Mouse (Mus musculus) adrenal gland, postnatal 25 days (tissue): ENCODE measurements around the gene Tomt. TPM values are rescaled to one million over a fixed set of nuclear protein-coding genes. Genes with fewer than 3 reads are reported as not detected.
"Not testable (repeated sequence)": the region's sequence is repeated elsewhere in the genome, so short reads cannot be mapped to it uniquely, and the experiment has no call there.

Experiments
- DNase-seq: peaks from one replicate; pipeline ENCODE4 v3.0.0; 2021; ENCODE audit warnings: mixed read lengths
- long read RNA-seq: library from polyadenylated mRNA; stranded (forward); transcript quantifications from one replicate; pipeline ENCODE4 v2.0.0, GENCODE M21; 2021
- total RNA-seq: library from RNA; stranded (reverse); gene quantifications from 2 replicates; pipeline ENCODE4 v1.2.3, GENCODE M21; 2021

Tomt gene
- not detected in 2 replicates for total RNA-seq
- long read RNA-seq: 0 reads

GRCm38 (mm10) chr7:101906287-101906681 lies at the start of gene Tomt:
Gene Tomt (minus strand): TSS chr7:101906359.
- no peak for DNase-seq

DNA sequence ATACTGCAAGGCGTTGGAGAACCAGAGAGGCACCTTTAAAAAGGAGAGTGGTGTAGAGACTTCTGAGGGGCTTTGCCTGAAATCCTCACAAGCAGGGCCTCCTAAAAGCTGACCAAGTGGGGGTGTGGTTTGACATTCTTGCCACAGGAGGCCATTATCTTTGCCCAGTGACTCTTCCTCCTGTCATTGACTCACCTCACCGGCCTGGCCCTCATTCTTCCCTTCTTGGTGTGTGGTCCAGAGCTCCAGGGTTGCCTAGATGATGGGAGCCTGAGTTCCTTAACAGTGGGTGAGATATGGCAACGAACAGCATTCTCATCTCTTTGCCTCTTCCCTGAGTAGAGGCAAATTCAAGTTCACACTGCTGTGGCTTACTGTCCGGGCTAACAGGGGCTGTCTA lies 49.7 kb upstream of the Tomt start:
- no peak for DNase-seq

GRCm38 (mm10) chr7:101955276-101955675 lies 49.1 kb upstream of the Tomt start:
- no peak for DNase-seq

DNA sequence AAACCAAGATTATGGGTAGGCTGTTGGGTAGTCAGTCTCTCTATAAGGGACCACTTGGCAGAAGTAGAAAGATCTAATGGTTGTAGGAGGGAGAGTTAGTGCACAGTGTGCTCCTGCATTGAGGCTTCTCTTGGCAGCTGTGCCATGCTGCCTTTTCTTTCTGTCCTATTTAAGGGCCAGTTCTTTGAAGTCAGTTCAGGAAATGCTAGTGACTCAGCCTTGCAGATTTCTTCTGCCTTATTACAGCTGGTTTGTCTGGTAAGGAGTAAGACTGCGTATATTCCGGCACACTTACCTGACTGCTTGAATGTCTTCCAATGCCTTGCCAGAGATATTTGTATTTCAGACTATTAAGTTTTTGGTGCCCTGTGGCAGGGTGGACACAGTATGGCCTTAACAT lies 48.0 kb upstream of the Tomt start:
- DNase-seq: no peak

- no peak for DNase-seq
These were observed 45.9 kb upstream of the Tomt start for GRCm38 (mm10) chr7:101952098-101952497.

- no peak for DNase-seq
These were observed 45.5 kb upstream of the Tomt start for GRCm38 (mm10) chr7:101951648-101952047.

DNA sequence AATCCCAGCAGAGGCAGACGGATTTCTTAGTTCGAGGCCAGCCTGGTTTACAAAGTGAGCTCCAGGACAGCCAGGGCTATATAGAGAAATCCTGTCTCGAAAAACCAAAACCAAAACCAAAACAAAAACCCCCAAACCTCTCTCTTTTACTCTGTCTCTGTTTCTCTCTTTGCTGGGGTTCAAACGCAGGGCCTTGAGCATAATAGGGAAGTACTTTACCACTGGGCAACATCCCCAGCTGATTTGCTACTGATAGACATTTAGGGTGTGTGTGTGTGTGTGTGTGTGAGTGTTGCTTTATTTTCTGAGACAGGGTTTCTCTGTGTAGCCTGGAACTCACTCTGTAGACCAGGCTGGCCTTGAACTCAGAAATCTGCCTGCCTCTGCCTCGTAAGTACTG lies 42.8 kb upstream of the Tomt start:
- DNase-seq: not testable (repeated sequence)

- DNase-seq: no peak
These were observed 33.6 kb upstream of the Tomt start for GRCm38 (mm10) chr7:101939758-101940157.

GRCm38 (mm10) chr7:101938348-101938747 lies 32.2 kb upstream of the Tomt start:
- no peak for DNase-seq

- DNase-seq: no peak
These were observed 31.4 kb upstream of the Tomt start for GRCm38 (mm10) chr7:101937569-101937968.

DNA sequence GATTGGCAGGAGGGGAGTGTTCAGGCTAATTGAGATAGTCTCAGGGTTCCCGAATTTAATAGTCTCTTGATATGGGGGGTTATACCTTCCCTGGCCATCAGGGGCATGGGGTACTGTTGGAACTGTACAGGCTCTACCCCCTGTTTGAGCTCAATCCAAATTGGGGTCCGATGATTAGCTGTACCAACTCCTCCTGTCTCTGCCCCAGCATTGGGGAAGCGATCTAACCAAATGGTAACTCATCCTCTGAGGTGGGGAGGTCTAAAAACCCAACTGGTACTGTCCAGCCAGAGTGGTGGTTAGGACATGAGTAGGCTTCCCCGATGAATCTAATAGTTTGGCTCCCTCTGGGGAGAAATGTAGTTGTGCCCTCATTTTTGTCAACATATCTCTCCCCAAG lies 30.8 kb upstream of the Tomt start:
- no peak for DNase-seq

DNA sequence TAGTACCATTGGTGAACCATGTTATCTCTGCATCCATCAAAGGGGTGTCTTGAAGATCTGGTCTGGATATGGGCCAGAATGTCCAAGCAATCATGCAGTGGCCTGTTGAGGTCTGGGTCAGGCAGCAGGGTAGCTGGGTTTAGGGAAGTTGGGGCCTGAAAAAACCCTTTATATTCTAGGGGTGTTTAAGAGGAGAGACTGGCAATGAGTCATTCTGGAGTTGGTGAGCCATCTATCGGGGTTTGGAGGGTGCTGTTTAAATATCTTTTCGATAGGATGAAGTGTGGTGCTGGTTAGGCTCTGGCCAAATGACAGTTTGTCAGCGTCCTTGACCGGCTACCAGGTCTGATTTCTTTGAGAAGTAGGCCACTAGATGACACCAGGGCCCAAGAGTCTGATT lies 29.8 kb upstream of the Tomt start:
- no peak for DNase-seq

DNA sequence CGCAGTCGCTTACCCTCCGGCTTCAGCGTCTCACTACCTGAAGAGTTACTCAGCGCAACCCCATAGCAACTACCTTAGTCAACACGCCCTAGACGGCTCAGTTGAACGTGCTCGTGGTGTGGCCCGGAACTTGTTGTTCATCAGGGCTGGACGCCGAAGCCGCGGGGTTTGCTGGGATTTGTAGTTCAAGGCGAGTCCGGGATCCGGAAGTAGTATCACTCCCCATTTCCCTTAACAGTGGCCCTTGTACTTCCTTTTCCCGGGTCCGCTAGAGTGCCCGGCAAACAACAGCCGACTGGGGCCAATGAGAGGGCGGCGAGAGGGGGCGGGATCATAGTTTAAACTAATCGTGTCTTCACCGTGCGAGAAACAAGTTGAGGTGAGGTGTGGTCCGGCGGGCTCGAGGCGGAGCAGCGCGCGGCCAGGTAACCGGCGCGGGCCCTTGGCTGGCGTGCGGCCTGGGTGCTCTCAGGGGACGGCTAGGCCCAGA lies 27.6 kb upstream of the Tomt start, which contains the start of the genes Lrrc51 and Numa1:
Gene Lrrc51, minus strand, starts transcription at position 145 of the 490 bp plus-strand sequence.
Gene Numa1, plus strand, starts transcription at position 361 of the 490 bp plus-strand sequence.
- peak; percentile 94 for DNase-seq

DNA sequence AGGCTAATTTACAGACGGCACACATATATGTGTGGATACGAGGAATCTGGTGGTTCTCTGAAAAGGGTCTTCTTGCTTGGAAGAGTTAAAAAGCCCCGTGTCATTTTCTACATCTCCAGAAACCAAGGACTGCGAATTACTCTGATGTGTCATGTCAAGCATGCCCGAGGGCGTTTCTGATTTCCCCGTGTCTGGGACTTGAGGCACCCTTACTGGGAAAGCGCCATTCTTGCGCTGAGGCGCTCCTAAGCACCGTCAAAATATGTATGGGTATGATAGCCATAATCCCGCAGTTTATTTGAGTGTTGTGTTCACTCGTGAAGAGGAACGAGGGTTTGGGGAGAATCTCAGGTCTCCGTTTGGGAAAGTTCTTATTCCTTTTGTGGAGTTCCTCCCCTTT lies 27.1 kb upstream of the Tomt start:
- DNase-seq: no peak

DNA sequence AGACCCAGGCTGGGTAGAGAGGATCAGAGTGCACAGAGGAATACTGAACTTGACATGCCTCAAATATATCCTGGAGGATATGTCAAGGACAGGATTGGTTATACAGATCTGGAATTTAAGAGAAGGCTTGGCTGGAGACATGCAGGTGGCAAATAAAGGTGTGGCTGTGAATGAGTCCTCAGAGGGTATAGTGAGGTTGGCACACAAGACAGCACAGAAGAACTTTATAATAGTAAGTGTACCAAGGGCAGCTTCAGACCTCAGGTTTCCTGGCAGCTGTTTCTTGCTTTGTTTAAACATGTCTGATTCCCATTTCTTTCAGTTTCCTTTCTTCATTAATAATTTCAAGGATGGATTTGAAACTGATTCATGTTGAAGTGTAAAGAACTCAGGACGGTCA lies 26.4 kb upstream of the Tomt start:
- no peak for DNase-seq

- no peak for DNase-seq
These were observed 21.9 kb upstream of the Tomt start for GRCm38 (mm10) chr7:101928093-101928492.

DNA sequence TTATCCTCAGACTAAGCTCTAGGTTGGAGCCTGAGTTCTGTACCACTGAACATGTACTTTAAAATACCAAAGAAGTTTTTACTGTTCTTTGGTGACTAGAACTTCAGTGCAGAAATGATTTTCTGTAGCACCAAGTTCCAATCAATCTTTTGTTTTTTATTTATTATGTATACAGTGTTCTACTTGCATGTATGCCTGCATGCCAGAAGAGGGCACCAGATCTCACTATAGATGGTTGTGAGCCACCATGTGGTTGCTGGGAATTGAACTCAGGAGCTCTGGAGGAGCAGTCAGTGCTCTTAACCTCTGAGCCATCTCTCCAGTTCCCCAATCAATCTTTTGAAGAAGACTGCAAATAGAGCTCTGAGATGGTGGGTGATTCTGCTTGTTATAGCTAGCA lies 19.7 kb upstream of the Tomt start:
- DNase-seq: not testable (repeated sequence)

GRCm38 (mm10) chr7:101918071-101918470 lies 11.9 kb upstream of the Tomt start:
- DNase-seq: peak; percentile 63

- no peak for DNase-seq
These were observed 5.8 kb upstream of the Tomt start for GRCm38 (mm10) chr7:101911982-101912381.

- DNase-seq: no peak
These were observed 4.0 kb upstream of the Tomt start for GRCm38 (mm10) chr7:101910138-101910537.

- DNase-seq: no peak
These were observed 2.2 kb upstream of the Tomt start for GRCm38 (mm10) chr7:101908367-101908766.

GRCm38 (mm10) chr7:101906696-101907095 lies 537 bp upstream of the Tomt start:
- DNase-seq: no peak

DNA sequence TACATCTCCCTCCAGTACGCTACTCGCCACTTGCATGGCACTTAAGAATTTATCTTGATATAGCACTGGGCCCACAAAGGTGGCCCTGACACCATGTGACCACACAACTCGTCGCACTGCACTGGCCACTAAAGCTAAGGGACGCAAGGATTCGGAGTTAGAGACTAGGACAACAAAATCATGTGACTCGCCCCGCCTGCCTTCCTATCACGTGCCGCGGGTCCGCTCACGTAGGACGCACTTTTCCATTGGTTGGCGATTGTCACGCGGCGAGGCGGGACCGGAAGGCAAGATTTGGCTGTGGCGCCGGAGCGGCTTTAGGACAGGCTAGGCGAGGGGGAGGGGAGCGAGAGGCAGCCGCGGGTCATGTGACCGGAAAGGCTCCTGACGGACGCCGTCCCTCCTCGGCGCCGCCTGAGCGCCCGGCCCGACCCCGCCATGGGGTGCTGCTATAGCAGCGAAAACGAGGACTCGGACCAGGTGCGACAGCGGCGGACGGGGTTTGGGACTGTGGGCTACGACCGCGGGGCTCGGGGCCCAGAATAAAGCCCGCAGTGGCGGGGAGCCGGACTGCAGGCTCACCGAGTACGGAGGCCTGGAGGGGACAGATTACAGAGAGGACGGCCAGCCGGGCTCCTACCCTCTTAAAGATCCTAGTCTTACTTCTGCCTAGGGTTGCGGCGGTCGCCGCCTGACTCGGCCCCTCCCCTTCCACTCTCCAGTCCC lies 435 bp downstream of the Tomt start, which contains the start of gene Lamtor1:
Gene Lamtor1, plus strand, starts transcription at position 344 of the 726 bp plus-strand sequence.
- peak; percentile 99 for DNase-seq

GRCm38 (mm10) chr7:101902846-101903245 lies 3.3 kb downstream of the Tomt start:
- no peak for DNase-seq
